Mouse (Mus musculus) limb, embryonic 13.5 days (tissue): ENCODE measurements at regions not wholly inside any gene's neighbourhood (a gene's known extent, or its start where the extent isn't known, plus 50 kb on each side); places are given as distances from the start of the nearest gene placed in this dataset.

Experiments
- ATAC-seq: fragments of 200-750 bp; cut with Nextera tagmentation; 2 replicates; pipeline ENCODE4 v1.8.0; 2017; ENCODE audit warnings: low read depth, moderate number of reproducible peaks, moderate TSS enrichment; ENCODE audit not compliant: low FRiP score
- H3K27ac ChIP-seq: fragments of 300-500 bp; sonication (generic); 2 replicates; pipeline ENCODE4 v1.5.1; 2015; ENCODE audit warnings: inconsistent platforms, mild to moderate bottlenecking, moderate library complexity
- H3K27me3 ChIP-seq: fragments of 300-500 bp; sonication (generic); 2 replicates; pipeline ENCODE4 v1.6.1; 2015; ENCODE audit warnings: mild to moderate bottlenecking, inconsistent platforms
- H3K36me3 ChIP-seq: fragments of 300-500 bp; sonication (generic); 2 replicates; pipeline ENCODE4 v1.6.1; 2015; ENCODE audit warnings: inconsistent platforms, mild to moderate bottlenecking, moderate library complexity
- H3K4me1 ChIP-seq: fragments of 300-500 bp; sonication (generic); 2 replicates; pipeline ENCODE4 v1.6.1; 2015; ENCODE audit warnings: inconsistent platforms
- H3K4me2 ChIP-seq: fragments of 300-500 bp; sonication (generic); replicated peaks from 2 replicates; pipeline ENCODE4 v1.6.1; 2015; ENCODE audit warnings: inconsistent platforms, mild to moderate bottlenecking, moderate library complexity
- H3K4me3 ChIP-seq: fragments of 300-500 bp; sonication (generic); 2 replicates; pipeline ENCODE4 v1.5.1; 2015; ENCODE audit warnings: moderate library complexity, mild to moderate bottlenecking, inconsistent platforms
- H3K9ac ChIP-seq: fragments of 300-500 bp; sonication (generic); 2 replicates; pipeline ENCODE4 v1.6.1; 2015; ENCODE audit warnings: mild to moderate bottlenecking, inconsistent platforms
- H3K9me3 ChIP-seq: fragments of 300-500 bp; sonication (generic); 2 replicates; pipeline ENCODE4 v1.6.1; 2016; ENCODE audit warnings: inconsistent platforms
- WGBS: fragments of 180-500 bp; shearing (Covaris S2); methylation state at CpG from one replicate; pipeline ENCODE4 v1.1.7; 2015; 5-methylcytosine and 5-hydroxymethylcytosine counted together

DNA sequence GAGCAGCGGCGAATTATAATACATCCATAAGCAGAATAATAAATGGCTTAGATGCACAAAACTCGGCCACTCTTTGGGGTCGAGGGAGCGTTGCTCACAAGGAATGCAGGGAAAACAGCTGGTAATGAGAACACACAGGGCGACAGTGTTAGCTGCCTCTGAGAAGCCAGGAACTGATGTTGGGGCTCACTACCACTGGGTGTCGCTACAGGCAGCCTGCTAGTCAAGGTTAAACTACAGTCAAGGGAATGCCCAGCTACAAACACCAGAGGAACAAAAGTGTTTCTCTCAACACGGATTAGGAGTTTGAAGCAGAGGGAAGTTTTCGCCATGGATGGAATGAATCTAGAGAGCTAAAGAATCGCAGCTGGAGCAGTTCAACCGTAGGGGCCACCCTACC is 175.3 kb downstream of the Gpat3 start:
- H3K4me2 ChIP-seq = peak overlapping the region; percentile 44
- H3K9me3 ChIP-seq = no peaks in the 10 kb centered on the region
- peaks cover 2% of the 10 kb centered on the region for H3K27me3 ChIP-seq
- H3K9ac ChIP-seq = 0 out of 2 replicates have a peak overlapping the region, but pooled peaks have one; percentile 13
- 8% methylated on average over 11 of the region's 11 CpGs for WGBS
- no peak overlapping the region for H3K27ac ChIP-seq
- no peaks in the 10 kb centered on the region for H3K36me3 ChIP-seq
- H3K4me1 ChIP-seq = peaks cover 16% of the 10 kb centered on the region; the same call in 1 of the 2 replicates
- peak; percentile 89 for ATAC-seq
- no peak overlapping the region for H3K4me3 ChIP-seq

DNA sequence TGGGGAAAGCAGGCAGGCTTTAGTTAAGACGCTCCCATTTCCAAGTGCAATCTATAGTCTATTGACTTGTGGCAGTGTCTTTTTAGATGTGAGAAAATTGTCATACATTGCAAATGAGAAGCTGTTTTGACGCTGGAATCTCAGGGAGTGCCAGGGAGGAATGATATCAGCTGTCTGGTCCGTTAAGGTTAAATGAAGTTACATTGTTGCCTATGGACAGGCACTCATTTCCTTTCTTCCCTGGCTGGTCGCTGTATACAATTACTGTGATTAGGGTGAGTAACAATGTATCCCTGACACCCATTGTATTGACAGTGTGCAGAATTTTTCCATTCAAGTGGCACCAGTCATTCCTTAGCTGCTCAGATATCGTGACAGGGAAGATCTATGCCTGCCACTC is 168.3 kb downstream of the Gpat3 start:
- no peak overlapping the region for H3K4me2 ChIP-seq
- H3K4me1 ChIP-seq = no peaks in the 10 kb centered on the region
- 87% methylated on average over 5 of the region's 5 CpGs for WGBS

DNA sequence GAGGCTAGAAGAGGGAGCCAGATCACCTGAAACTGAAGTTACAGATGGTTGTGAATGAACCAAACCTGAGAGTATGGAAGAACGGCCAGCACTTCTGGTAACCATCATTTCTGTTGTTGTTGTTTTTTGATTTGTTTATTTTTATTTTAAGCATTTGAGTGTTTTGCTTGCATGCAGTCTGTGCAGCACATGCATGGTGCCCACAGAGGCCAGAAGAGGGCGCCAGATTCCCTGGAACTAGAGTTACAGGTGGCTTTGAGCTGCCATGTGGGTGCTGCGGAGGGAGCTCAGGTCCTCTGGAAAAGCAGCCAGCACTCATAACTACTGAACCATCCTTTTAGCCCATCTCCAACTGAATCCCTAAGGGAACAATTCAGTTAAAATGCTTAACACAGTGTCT is 159.7 kb downstream of the Gpat3 start:
- WGBS = 66% methylated on average over 3 of the region's 3 CpGs
- no peaks in the 10 kb centered on the region for H3K9me3 ChIP-seq
- no peak overlapping the region for H3K4me2 ChIP-seq
- no peaks in the 10 kb centered on the region for H3K4me1 ChIP-seq
- no peak overlapping the region for H3K4me3 ChIP-seq
- no peak overlapping the region for H3K9ac ChIP-seq
- ATAC-seq = no peak
- no peak overlapping the region for H3K27ac ChIP-seq
- no peaks in the 10 kb centered on the region for H3K36me3 ChIP-seq
- H3K27me3 ChIP-seq = no peaks in the 10 kb centered on the region

More for the DNA sequence above, 168.3 kb downstream of the Gpat3 start:
- H3K9me3 ChIP-seq = no peaks in the 10 kb centered on the region
- ATAC-seq = no peak
- no peaks in the 10 kb centered on the region; the same call in 1 of the 2 replicates for H3K27me3 ChIP-seq
- H3K27ac ChIP-seq = no peak overlapping the region
- H3K36me3 ChIP-seq = no peaks in the 10 kb centered on the region
- no peak overlapping the region for H3K9ac ChIP-seq
- H3K4me3 ChIP-seq = no peak overlapping the region

DNA sequence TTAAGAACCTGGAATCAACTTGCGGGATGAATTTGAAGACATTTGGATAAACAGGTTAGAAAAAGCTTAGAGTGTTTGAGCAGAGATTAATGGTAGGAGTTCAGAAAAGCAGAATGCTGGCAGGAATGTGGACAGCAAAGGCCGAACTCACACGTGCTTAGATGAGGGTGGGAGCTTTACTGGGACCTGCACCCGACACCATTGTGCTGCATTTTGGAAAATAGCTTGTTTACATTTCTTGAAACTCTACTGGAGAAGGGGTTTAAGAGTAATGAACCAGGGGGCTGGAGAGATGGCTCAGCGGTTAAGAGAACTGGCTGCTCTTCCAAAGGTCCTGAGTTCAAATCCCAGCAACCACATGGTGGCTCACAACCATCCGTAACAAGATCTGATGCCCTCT is 154.9 kb downstream of the Gpat3 start:
- H3K9me3 ChIP-seq = no peaks in the 10 kb centered on the region
- no peak for ATAC-seq
- H3K9ac ChIP-seq = no peak overlapping the region
- no peak overlapping the region for H3K27ac ChIP-seq
- no peak overlapping the region for H3K4me2 ChIP-seq
- WGBS = 87% methylated on average over 6 of the region's 6 CpGs
- H3K36me3 ChIP-seq = no peaks in the 10 kb centered on the region
- no peaks in the 10 kb centered on the region for H3K4me1 ChIP-seq
- H3K4me3 ChIP-seq = no peak overlapping the region
- H3K27me3 ChIP-seq = no peaks in the 10 kb centered on the region

DNA sequence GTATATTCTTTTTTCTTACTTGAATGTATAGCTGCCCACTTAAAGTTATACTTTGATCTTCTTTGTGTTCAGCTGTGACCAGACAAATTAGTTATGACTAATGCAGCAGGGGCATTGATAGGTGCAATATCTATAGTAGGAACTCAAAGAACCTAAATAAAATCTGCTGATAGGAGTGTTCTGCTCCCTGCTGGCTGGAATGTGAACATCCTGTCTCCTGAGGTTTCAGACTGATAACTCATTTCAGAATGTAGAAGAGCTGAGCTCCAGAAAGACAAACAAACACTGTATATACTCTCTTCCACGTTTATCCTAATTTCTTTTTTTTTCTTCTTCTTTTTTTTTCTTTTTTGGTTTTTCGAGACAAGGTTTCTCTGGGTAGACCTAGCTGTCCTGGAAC is 146.9 kb downstream of the Gpat3 start:
- Histone ChIP-seq H3K9ac (no peak overlapping the region), H3K4me1 (no peaks in the 10 kb centered on the region), H3K4me2 (no peak overlapping the region), H3K27ac (no peak overlapping the region), H3K9me3 (no peaks in the 10 kb centered on the region), H3K4me3 (no peak overlapping the region), H3K36me3 (no peaks in the 10 kb centered on the region), H3K27me3 (peaks cover 2% of the 10 kb centered on the region; the same call in 1 of the 2 replicates)
- WGBS = 90% methylated on average over 2 of the region's 2 CpGs
- ATAC-seq = no peak

DNA sequence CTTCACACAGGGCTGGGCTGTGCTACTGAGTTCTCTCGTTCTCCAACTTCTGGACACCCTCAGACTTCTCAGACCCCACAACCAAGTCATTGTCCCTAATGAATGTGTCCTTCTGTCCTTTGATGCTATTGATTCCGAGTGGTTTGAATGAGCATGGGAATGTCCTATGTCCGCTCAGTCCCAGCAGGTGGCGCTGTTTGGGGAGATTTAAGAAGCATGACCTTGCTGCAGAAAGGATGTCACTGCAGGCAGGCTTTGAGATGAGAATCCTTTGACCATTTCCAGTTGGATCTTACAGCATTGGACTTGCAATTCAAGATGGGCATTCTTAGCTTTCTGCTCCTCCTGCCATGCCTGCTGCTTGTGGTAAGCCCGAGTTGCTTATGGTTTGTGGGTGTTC is 146.1 kb downstream of the Gpat3 start:
- Histone ChIP-seq H3K9me3 (no peaks in the 10 kb centered on the region), H3K36me3 (no peaks in the 10 kb centered on the region)
- WGBS = 24% methylated on average over 5 of the region's 5 CpGs

DNA sequence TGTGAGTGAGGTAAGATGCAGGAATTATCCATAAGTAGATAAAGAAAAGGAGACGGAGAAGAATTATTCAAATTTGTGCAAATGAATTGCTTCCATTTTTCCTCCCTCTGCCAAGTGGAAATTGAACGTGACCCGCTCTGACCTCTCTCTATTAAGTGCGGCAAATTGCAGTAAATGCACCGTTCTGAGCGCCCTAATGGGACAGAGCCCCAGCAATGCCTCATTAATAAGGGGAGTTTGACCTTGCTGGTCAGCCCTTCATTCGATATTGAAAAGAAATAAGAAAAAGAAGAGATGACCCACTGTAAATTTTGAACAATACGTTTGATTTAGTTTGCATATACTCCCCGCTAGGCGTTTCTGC is 137.0 kb downstream of the Gpat3 start:
- Histone ChIP-seq H3K36me3 (no peaks in the 10 kb centered on the region), H3K9ac (no peak overlapping the region), H3K9me3 (no peaks in the 10 kb centered on the region), H3K27ac (no peak overlapping the region), H3K4me1 (0 out of 2 replicates have a peak, but pooled peaks cover 5% of the 10 kb centered on the region), H3K4me2 (0 out of 2 replicates have a peak overlapping the region, but pooled peaks have one; percentile 4), H3K27me3 (no peaks in the 10 kb centered on the region), H3K4me3 (no peak overlapping the region)
- ATAC-seq = no peak
- 60% methylated on average over 10 of the region's 10 CpGs for WGBS

More for the DNA sequence above, 146.1 kb downstream of the Gpat3 start:
- Histone ChIP-seq H3K27me3 (peaks cover 2% of the 10 kb centered on the region; the same call in 1 of the 2 replicates), H3K4me1 (no peaks in the 10 kb centered on the region), H3K4me3 (no peak overlapping the region), H3K4me2 (no peak overlapping the region), H3K9ac (no peak overlapping the region), H3K27ac (no peak overlapping the region)
- no peak for ATAC-seq

DNA sequence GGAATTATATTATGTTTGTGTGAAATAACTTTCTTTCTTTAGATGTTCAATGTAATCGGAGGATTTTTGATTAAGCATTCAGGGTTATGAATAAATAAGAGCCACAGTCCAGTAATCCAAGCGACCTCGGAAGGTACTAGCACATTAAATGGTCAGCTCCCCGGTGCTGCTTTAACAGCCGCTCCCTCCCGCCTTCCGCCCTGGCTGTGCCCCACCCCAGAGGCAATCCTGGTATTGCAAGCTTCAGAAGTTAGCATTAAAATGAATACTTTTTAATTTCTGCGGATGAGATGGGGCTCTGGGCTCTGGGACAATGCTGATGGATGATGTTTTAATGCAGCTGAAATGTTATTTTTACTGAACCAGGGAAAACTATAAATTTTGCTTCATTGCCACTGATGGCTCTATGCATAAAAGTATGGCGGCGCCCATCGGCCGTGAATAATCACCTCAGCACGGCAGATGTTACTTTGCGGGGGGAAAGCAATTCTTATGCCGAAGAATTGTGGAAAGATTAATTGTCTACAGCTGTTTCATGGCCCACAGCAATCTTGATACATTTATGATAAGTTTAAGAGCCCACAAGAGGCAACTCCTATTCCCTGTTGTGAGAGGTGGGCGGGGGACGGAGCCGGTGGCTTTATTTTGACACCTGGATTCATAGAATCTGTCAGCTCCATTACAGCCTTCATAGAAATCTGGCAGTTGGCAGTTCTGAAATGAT is 136.5 kb downstream of the Gpat3 start:
- H3K4me2 ChIP-seq = 0 out of 2 replicates have a peak overlapping the region, but pooled peaks have one; percentile 4
- no peaks in the 10 kb centered on the region for H3K36me3 ChIP-seq
- no peaks in the 10 kb centered on the region for H3K27me3 ChIP-seq
- 0 out of 2 replicates have a peak, but pooled peaks cover 5% of the 10 kb centered on the region for H3K4me1 ChIP-seq
- no peak overlapping the region for H3K27ac ChIP-seq
- H3K9ac ChIP-seq = no peak overlapping the region
- no peak for ATAC-seq
- H3K9me3 ChIP-seq = no peaks in the 10 kb centered on the region
- 59% methylated on average over 18 of the region's 18 CpGs for WGBS
- H3K4me3 ChIP-seq = no peak overlapping the region

DNA sequence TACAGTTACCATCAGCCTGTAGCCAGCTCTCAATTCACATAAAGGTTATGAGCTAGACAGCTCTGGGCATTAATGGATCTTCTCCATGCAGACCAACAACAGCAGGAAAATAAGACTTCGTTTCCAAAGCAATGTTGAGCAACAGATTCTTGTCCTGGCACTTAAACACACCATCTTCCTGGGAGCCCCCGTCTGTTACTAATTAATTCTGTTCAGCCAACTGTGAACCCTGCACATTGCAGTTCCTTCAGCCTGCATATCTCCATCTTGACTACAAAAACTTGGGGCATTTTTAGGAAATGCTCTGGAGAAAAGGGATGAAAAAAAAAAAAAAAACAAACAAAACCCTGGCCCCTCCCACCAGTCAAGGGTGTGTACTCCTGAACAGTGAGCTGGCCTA is 131.2 kb downstream of the Gpat3 start:
- 40% methylated on average over 2 of the region's 2 CpGs for WGBS
- ATAC-seq = no peak
- H3K4me1 ChIP-seq = no peaks in the 10 kb centered on the region
- no peak overlapping the region for H3K4me3 ChIP-seq
- no peak overlapping the region for H3K4me2 ChIP-seq
- no peak overlapping the region for H3K27ac ChIP-seq
- no peaks in the 10 kb centered on the region for H3K27me3 ChIP-seq
- H3K9ac ChIP-seq = no peak overlapping the region
- H3K9me3 ChIP-seq = 0 out of 2 replicates have a peak, but pooled peaks cover 3% of the 10 kb centered on the region
- no peaks in the 10 kb centered on the region for H3K36me3 ChIP-seq

DNA sequence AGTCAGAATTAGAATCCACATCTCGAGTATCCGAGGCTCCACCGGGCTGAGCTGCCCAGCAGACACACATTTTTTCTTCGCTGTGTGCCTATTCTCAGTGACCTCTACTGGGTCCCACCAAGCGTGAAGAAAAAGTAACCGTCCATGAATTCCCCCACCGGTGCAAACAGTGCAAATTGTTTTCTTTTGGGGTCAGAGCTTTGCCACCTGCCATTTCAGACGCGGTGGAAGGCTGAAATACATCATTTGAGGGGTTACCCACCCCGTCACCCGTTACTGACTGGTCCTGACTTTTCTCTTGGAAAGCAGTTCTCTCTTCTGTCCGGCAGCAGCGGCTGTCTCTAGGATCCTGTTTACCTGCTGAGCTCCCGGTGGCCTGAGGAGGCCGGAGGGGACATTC is 105.7 kb downstream of the Gpat3 start:
- Histone ChIP-seq H3K4me1 (no peaks in the 10 kb centered on the region), H3K4me2 (no peak overlapping the region), H3K9ac (no peak overlapping the region), H3K36me3 (no peaks in the 10 kb centered on the region), H3K9me3 (no peaks in the 10 kb centered on the region), H3K27me3 (0 out of 2 replicates have a peak, but pooled peaks cover 3% of the 10 kb centered on the region), H3K27ac (no peak overlapping the region), H3K4me3 (no peak overlapping the region)
- ATAC-seq = no peak
- 54% methylated on average over 15 of the region's 15 CpGs for WGBS
